Mouse (Mus musculus): ENCODE data around the gene Zbtb45. TPM values are rescaled to one million over a fixed set of nuclear protein-coding genes. Genes with fewer than 3 reads are reported as not detected.

The Zbtb45 gene
- polyA plus RNA-seq, 1 experiment from 2014 or later, result 28.2 TPM

Other genes with a start within 250 kb of the Zbtb45 start
- gene Zscan18, start 206.4 kb downstream of the Zbtb45 start, polyA plus RNA-seq (2015; fragmentation: Nextera tagmentation; extraction: Ambion mirVana), result 5.6 and 6.5 TPM in 2 replicates
- gene Zfp329, start 191.2 kb downstream of the Zbtb45 start, polyA plus RNA-seq (2015; fragmentation: Nextera tagmentation; extraction: Ambion mirVana), result 13.6 and 14.5 TPM in 2 replicates
- gene Zfp110, start 175.3 kb downstream of the Zbtb45 start, polyA plus RNA-seq (2015; fragmentation: Nextera tagmentation; extraction: Ambion mirVana), result 45.5 and 46.4 TPM in 2 replicates
- gene Zfp128, start 128.9 kb downstream of the Zbtb45 start, polyA plus RNA-seq (2015; fragmentation: Nextera tagmentation; extraction: Ambion mirVana), result 4.1 and 4.7 TPM in 2 replicates
- 16.7 and 17.1 TPM in 2 replicates for gene Zscan22, start 112.2 kb downstream of the Zbtb45 start, polyA plus RNA-seq (2015; fragmentation: Nextera tagmentation; extraction: Ambion mirVana)
- gene Rps5, start 87.7 kb downstream of the Zbtb45 start, polyA plus RNA-seq (2015; fragmentation: Nextera tagmentation; extraction: Ambion mirVana), result 950 and 1,039 TPM in 2 replicates
- 1.4 and 1.8 TPM in 2 replicates for gene Rnf225, start 82.6 kb downstream of the Zbtb45 start, polyA plus RNA-seq (2015; fragmentation: Nextera tagmentation; extraction: Ambion mirVana)
- 9.7 and 10.6 TPM in 2 replicates for gene Zfp324, start 44.2 kb downstream of the Zbtb45 start, polyA plus RNA-seq (2015; fragmentation: Nextera tagmentation; extraction: Ambion mirVana)
- gene Zfp446, start 32.2 kb downstream of the Zbtb45 start, polyA plus RNA-seq (2015; fragmentation: Nextera tagmentation; extraction: Ambion mirVana), result 10.4 and 12.0 TPM in 2 replicates
- gene Slc27a5, start 11.8 kb downstream of the Zbtb45 start, polyA plus RNA-seq (2015; fragmentation: Nextera tagmentation; extraction: Ambion mirVana), result 0.57 TPM in 1 of 2 replicates, not detected in the other
- gene Trim28, start 10.9 kb downstream of the Zbtb45 start, polyA plus RNA-seq (2015; fragmentation: Nextera tagmentation; extraction: Ambion mirVana), result 190 and 195 TPM in 2 replicates
- gene Chmp2a, start 24.8 kb upstream of the Zbtb45 start, polyA plus RNA-seq (2015; fragmentation: Nextera tagmentation; extraction: Ambion mirVana), result 157 and 173 TPM in 2 replicates
- gene Ube2m, start 28.2 kb upstream of the Zbtb45 start, polyA plus RNA-seq (2015; fragmentation: Nextera tagmentation; extraction: Ambion mirVana), result 25.8 and 31.6 TPM in 2 replicates
- 4.2 and 5.1 TPM in 2 replicates for gene Mzf1, start 44.7 kb upstream of the Zbtb45 start, polyA plus RNA-seq (2015; fragmentation: Nextera tagmentation; extraction: Ambion mirVana)
- not detected in 2 replicates for gene Vmn1r85, start 85.1 kb upstream of the Zbtb45 start, polyA plus RNA-seq (2015; fragmentation: Nextera tagmentation; extraction: Ambion mirVana)
- not detected in 2 replicates for gene Vmn1r86, start 109.9 kb upstream of the Zbtb45 start, polyA plus RNA-seq (2015; fragmentation: Nextera tagmentation; extraction: Ambion mirVana)
- not detected in 2 replicates for gene Vmn1r87, start 130.1 kb upstream of the Zbtb45 start, polyA plus RNA-seq (2015; fragmentation: Nextera tagmentation; extraction: Ambion mirVana)
- gene Vmn1r88, start 149.5 kb upstream of the Zbtb45 start, polyA plus RNA-seq (2015; fragmentation: Nextera tagmentation; extraction: Ambion mirVana), result not detected in 2 replicates
- not detected in 2 replicates for gene Vmn1r89, start 203.0 kb upstream of the Zbtb45 start, polyA plus RNA-seq (2015; fragmentation: Nextera tagmentation; extraction: Ambion mirVana)

Measured in lung, embryonic 16.5 days (tissue).